Mouse (Mus musculus) embryonic facial prominence, embryonic 13.5 days (tissue): ENCODE data around the gene Zfp146. TPM values are rescaled to one million over a fixed set of nuclear protein-coding genes. Genes with fewer than 3 reads are reported as not detected.

Source experiments
- ATAC-seq: fragments of 200-750 bp; cut with Nextera tagmentation; 2 replicates; pipeline ENCODE4 v1.8.0; 2017; ENCODE audit warnings: low read depth; ENCODE audit not compliant: insufficient number of reproducible peaks, insufficient read depth, low FRiP score, low TSS enrichment
- H3K27ac ChIP-seq: fragments of 300-500 bp; sonication (generic); 2 replicates; pipeline ENCODE4 v1.5.1; 2015; ENCODE audit warnings: moderate library complexity, mild to moderate bottlenecking, inconsistent platforms
- H3K27me3 ChIP-seq: fragments of 300-500 bp; sonication (generic); 2 replicates; pipeline ENCODE4 v1.6.1; 2015; ENCODE audit warnings: mild to moderate bottlenecking, inconsistent platforms
- H3K36me3 ChIP-seq: fragments of 300-500 bp; sonication (generic); 2 replicates; pipeline ENCODE4 v1.6.1; 2015; ENCODE audit warnings: mild to moderate bottlenecking, inconsistent platforms
- H3K4me1 ChIP-seq: fragments of 300-500 bp; sonication (generic); 2 replicates; pipeline ENCODE4 v1.6.1; 2015; ENCODE audit warnings: inconsistent platforms
- H3K4me2 ChIP-seq: fragments of 300-500 bp; sonication (generic); 2 replicates; pipeline ENCODE4 v1.6.1; 2015; ENCODE audit warnings: moderate library complexity, mild to moderate bottlenecking, inconsistent platforms
- H3K4me3 ChIP-seq: fragments of 300-500 bp; sonication (generic); 2 replicates; pipeline ENCODE4 v1.5.1; 2015; ENCODE audit warnings: mild to moderate bottlenecking, inconsistent platforms
- H3K9ac ChIP-seq: fragments of 300-500 bp; sonication (generic); 2 replicates; pipeline ENCODE4 v1.6.1; 2015; ENCODE audit warnings: mild to moderate bottlenecking, inconsistent platforms
- H3K9me3 ChIP-seq: fragments of 300-500 bp; sonication (generic); 2 replicates; pipeline ENCODE4 v1.6.1; 2016; ENCODE audit warnings: inconsistent platforms
- WGBS: fragments of 180-500 bp; shearing (Covaris S2); methylation state at CpG from one replicate; pipeline ENCODE4 v1.1.7; 2015; ENCODE audit warnings: mixed read lengths; 5-methylcytosine and 5-hydroxymethylcytosine counted together
- polyA plus RNA-seq: library from polyadenylated mRNA; unstranded; fragments of >200 nt; fragmentation: Nextera tagmentation; extraction: Ambion mirVana; gene quantifications from 2 replicates; pipeline ENCODE4 v1.2.1, GENCODE M21; 2015

The Zfp146 gene
- polyA plus RNA-seq, 1 experiment from 2014 or later = 23.7 TPM

- Histone ChIP-seq H3K27me3 (no peaks in the 10 kb centered on the region), H3K36me3 (peaks cover 98% of the 10 kb centered on the region), H3K9ac (no peak overlapping the region), H3K4me1 (no peaks in the 10 kb centered on the region), H3K27ac (no peak overlapping the region), H3K4me2 (no peak overlapping the region), H3K9me3 (peaks cover 89% of the 10 kb centered on the region), H3K4me3 (no peak overlapping the region)
- ATAC-seq = no peak
- 95% methylated on average over 5 of the region's 5 CpGs for WGBS
These were observed 6.4 kb downstream of the Zfp146 start for GRCm38 (mm10) chr7:30163113-30163512.

- peaks cover 72% of the 10 kb centered on the region for H3K9me3 ChIP-seq
- peaks cover 90% of the 10 kb centered on the region for H3K36me3 ChIP-seq
- H3K4me1 ChIP-seq = no peaks in the 10 kb centered on the region
- no peak overlapping the region for H3K4me3 ChIP-seq
- H3K27ac ChIP-seq = no peak overlapping the region
- H3K27me3 ChIP-seq = no peaks in the 10 kb centered on the region
- no peak for ATAC-seq
- H3K4me2 ChIP-seq = no peak overlapping the region
- no peak overlapping the region for H3K9ac ChIP-seq
- WGBS = 96% methylated on average over 3 of the region's 3 CpGs
These were observed 14.0 kb downstream of the Zfp146 start for GRCm38 (mm10) chr7:30155507-30155906.

- H3K9ac ChIP-seq = no peak overlapping the region
- ATAC-seq = no peak
- H3K27me3 ChIP-seq = no peaks in the 10 kb centered on the region
- H3K4me1 ChIP-seq = no peaks in the 10 kb centered on the region
- WGBS = 95% methylated on average over 1 of the region's 1 CpGs
- no peak overlapping the region for H3K4me3 ChIP-seq
- no peak overlapping the region for H3K4me2 ChIP-seq
- peaks cover 92% of the 10 kb centered on the region for H3K36me3 ChIP-seq
- H3K9me3 ChIP-seq = peaks cover 76% of the 10 kb centered on the region
- H3K27ac ChIP-seq = no peak overlapping the region
These were observed 15.5 kb downstream of the Zfp146 start for GRCm38 (mm10) chr7:30154040-30154439.

GRCm38 (mm10) chr7:30147011-30147410 is 22.5 kb downstream of the Zfp146 start:
- Histone ChIP-seq H3K9me3 (peaks cover 55% of the 10 kb centered on the region), H3K4me2 (no peak overlapping the region), H3K9ac (no peak overlapping the region), H3K27me3 (no peaks in the 10 kb centered on the region), H3K27ac (no peak overlapping the region), H3K4me3 (no peak overlapping the region), H3K4me1 (peaks cover 3% of the 10 kb centered on the region; the same call in 1 of the 2 replicates), H3K36me3 (peaks cover 63% of the 10 kb centered on the region)
- ATAC-seq = no peak
- WGBS = 94% methylated on average over 5 of the region's 5 CpGs

GRCm38 (mm10) chr7:30143555-30144209 is 25.9 kb downstream of the Zfp146 start:
- Histone ChIP-seq H3K4me2 (peak overlapping the region; percentile 62), H3K9me3 (peaks cover 24% of the 10 kb centered on the region), H3K9ac (peak overlapping the region; percentile 78), H3K27me3 (no peaks in the 10 kb centered on the region), H3K27ac (peak overlapping the region; percentile 94), H3K4me1 (peaks cover 3% of the 10 kb centered on the region; the same call in 1 of the 2 replicates), H3K4me3 (peak overlapping the region; percentile 58), H3K36me3 (peaks cover 57% of the 10 kb centered on the region)
- WGBS = 3% methylated on average over 35 of the region's 35 CpGs
- ATAC-seq = peak; percentile 86

- ATAC-seq = no peak
- H3K27me3 ChIP-seq = no peaks in the 10 kb centered on the region
- peaks cover 18% of the 10 kb centered on the region for H3K9me3 ChIP-seq
- H3K27ac ChIP-seq = peak overlapping the region; percentile 94
- H3K9ac ChIP-seq = peak overlapping the region; percentile 78
- H3K36me3 ChIP-seq = peaks cover 57% of the 10 kb centered on the region
- WGBS = 17% methylated on average over 8 of the region's 8 CpGs
- peak overlapping the region; percentile 62 for H3K4me2 ChIP-seq
- peak overlapping the region; percentile 58 for H3K4me3 ChIP-seq
- H3K4me1 ChIP-seq = peaks cover 3% of the 10 kb centered on the region; the same call in 1 of the 2 replicates
These were observed 26.4 kb downstream of the Zfp146 start for GRCm38 (mm10) chr7:30143170-30143554.

- Histone ChIP-seq H3K9ac (no peak overlapping the region), H3K4me1 (no peaks in the 10 kb centered on the region), H3K36me3 (peaks cover 93% of the 10 kb centered on the region), H3K27me3 (no peaks in the 10 kb centered on the region), H3K27ac (no peak overlapping the region), H3K4me3 (no peak overlapping the region), H3K9me3 (peaks cover 7% of the 10 kb centered on the region; the same call in 1 of the 2 replicates), H3K4me2 (no peak overlapping the region)
- WGBS = 88% methylated on average over 10 of the region's 10 CpGs
- ATAC-seq = no peak
These were observed 32.7 kb downstream of the Zfp146 start for GRCm38 (mm10) chr7:30136826-30137225.

GRCm38 (mm10) chr7:30132396-30132795 is 37.2 kb downstream of the Zfp146 start:
- Histone ChIP-seq H3K27me3 (no peaks in the 10 kb centered on the region), H3K4me3 (no peak overlapping the region), H3K4me2 (no peak overlapping the region), H3K9ac (no peak overlapping the region), H3K4me1 (no peaks in the 10 kb centered on the region), H3K27ac (no peak overlapping the region), H3K36me3 (peaks cover 93% of the 10 kb centered on the region), H3K9me3 (peaks cover 7% of the 10 kb centered on the region; the same call in 1 of the 2 replicates)
- 94% methylated on average over 4 of the region's 4 CpGs for WGBS
- no peak for ATAC-seq

GRCm38 (mm10) chr7:30129900-30130299 is 39.6 kb downstream of the Zfp146 start:
- Histone ChIP-seq H3K4me3 (no peak overlapping the region), H3K9me3 (peaks cover 7% of the 10 kb centered on the region; the same call in 1 of the 2 replicates), H3K36me3 (peaks cover 89% of the 10 kb centered on the region), H3K4me1 (no peaks in the 10 kb centered on the region), H3K27ac (no peak overlapping the region), H3K27me3 (no peaks in the 10 kb centered on the region), H3K9ac (no peak overlapping the region), H3K4me2 (no peak overlapping the region)
- no peak for ATAC-seq
- WGBS = 93% methylated on average over 8 of the region's 8 CpGs

- WGBS = 9% methylated on average over 15 of the region's 15 CpGs
- Histone ChIP-seq H3K9me3 (no peaks in the 10 kb centered on the region; the same call in 1 of the 2 replicates), H3K9ac (peak overlapping the region; percentile 84), H3K27ac (peak overlapping the region; percentile 93), H3K4me2 (peak overlapping the region; percentile 81), H3K27me3 (no peaks in the 10 kb centered on the region), H3K4me3 (peak overlapping the region; percentile 71), H3K4me1 (peaks cover 4% of the 10 kb centered on the region; the same call in 1 of the 2 replicates), H3K36me3 (peaks cover 18% of the 10 kb centered on the region)
- ATAC-seq = no peak
These were observed 47.4 kb downstream of the Zfp146 start for GRCm38 (mm10) chr7:30122188-30122530.

- H3K4me2 ChIP-seq = peak within 1 kb of the TSS; percentile 81
- peak; percentile 90 for ATAC-seq
- peaks cover 11% of the 10 kb centered on the region for H3K36me3 ChIP-seq
- peak within 1 kb of the TSS; percentile 84 for H3K9ac ChIP-seq
- peak within 1 kb of the TSS; percentile 93 for H3K27ac ChIP-seq
- H3K9me3 ChIP-seq = no peaks in the 10 kb centered on the region; the same call in 1 of the 2 replicates
- peaks cover 4% of the 10 kb centered on the region; the same call in 1 of the 2 replicates for H3K4me1 ChIP-seq
- H3K27me3 ChIP-seq = no peaks in the 10 kb centered on the region
- peak within 1 kb of the TSS; percentile 71 for H3K4me3 ChIP-seq
- under 1% methylated on average over 61 of the region's 61 CpGs for WGBS
These were observed 48.0 kb downstream of the Zfp146 start, which contains the start of gene Zfp382 for GRCm38 (mm10) chr7:30121308-30122187. Zfp382 (plus strand) TSS chr7:30121942.
